Mouse (Mus musculus) regulatory T cell (primary cell): Measurements from ENCODE around the gene Gm5767.

Experiments
- in situ Hi-C: fragments of 300-600 bp; cut with MboI, MseI; formaldehyde crosslinking; loops from one replicate; pipeline ENCODE4 v1.15.1; 2025; ENCODE audit warnings: high pct_unique_total_duplicates

The Gm5767 gene

DNA sequence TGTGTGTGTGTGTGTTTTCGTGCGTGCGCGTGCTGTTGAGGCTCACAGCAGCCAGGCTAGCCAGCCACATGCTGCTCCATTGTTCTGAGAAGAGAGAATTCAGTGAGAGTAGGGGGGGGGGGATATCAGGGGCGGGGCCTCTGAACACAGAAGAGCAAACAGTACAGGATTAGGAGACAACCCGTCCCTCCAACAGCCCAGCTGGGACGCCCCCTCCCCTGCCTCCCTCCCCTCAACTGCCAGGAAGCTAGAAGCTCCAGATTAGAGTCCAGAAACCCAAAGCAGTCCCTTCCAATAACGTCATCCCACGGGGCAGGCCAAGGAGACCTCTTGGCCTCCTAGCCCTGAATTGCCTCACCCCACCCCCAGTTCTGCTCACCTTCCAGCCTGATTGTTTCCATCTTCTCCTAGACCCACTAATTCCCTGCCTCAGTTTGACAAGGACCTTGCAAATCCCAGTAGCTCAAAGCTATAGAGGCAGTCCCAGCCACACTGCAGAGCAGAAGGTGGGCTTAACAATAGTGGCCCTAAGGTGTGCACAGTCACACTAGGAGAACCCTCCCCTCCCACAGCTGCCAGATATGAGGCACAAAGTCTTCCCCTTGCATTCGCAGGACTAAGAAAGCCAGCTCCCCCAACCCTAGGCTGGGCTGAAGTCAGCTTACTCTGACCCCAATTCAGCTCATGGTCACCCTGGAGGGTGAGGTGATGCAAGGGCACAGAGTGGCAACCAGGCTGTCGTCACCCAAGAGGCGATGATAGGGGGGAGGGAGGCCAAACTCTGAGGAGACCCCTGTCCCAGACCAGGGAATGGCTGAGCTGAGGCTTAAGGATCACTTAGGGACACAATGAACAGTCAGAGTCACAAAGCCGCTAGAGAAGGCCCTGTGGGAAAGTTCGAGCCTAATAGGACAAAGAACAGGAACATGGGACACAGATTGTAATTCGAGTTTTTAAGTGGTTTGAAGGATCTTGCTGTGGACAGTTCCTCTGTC is 10.2 kb upstream of the Gm5767 start:
- in situ Hi-C loops: no loop called here

DNA sequence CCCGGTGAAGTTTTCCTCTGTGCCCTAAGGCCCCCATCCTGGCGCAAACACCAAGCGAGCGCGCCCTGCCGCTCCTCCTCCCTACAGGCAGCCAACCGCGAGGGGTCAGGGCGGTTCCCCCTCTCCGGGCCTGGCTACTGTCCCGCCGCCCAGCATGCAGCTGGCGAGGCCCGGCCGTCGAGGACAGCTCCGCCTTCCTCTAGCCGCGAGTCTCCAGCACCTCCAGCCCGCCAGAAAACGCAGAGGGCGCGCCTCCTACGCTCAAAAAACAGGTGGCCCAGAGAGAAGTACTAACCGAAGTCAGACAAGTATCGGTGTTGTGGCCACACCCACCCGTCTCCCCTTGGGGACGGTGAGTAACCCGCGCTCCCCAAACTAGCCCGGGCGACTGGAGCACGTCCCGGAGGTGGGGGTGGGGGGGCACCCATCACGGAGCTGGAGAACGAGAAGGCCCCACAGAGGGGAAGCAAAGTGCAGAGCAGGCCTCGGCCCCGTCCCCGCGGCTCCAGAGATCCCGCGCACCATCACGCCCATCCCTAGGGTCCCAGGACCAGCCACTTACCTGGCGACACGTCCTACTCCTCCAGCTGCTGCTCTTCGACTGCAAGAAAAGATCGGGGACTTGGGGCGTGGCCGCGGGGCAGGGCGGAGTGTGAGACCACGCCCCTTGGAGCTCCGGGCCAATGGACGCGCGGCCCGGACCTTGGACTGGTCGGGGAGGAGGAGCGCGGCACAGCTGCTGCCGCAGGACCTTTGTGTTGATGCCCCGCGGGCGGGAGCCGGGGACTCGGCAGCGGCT is 8.8 kb upstream of the Gm5767 start, which contains the start of gene Carhsp1:
Gene Carhsp1, minus strand, starts transcription at position 605 of the 799 bp plus-strand sequence.
- in situ Hi-C loops: no loop called here

- in situ Hi-C loops: no loop called here
Observed at GRCm38 (mm10) chr16:8672350-8672687, 8.3 kb upstream of the Gm5767 start.

GRCm38 (mm10) chr16:8672811-8673210 is 7.8 kb upstream of the Gm5767 start:
- in situ Hi-C loops: no loop called here

DNA sequence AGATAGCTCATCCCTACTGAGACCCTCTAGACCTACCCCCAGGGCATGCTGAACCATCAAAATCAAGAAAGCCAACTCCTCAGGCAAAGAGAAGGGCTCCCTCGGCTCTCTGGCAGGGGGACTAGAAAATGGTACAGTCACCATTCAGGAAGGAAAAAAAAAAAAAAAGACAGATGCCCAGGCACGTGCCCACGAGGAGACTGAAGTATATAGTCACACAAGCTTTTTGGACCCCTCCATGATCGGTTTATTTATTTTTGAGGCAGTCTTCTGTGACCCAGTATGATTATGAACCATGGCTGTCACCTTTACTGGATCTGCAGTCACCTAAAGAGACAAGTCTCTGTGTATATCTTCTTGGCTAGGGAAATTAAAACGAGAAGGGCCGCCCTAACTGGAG is 7.2 kb upstream of the Gm5767 start:
- in situ Hi-C loops: no loop called here

- in situ Hi-C loops: no loop called here
Observed at GRCm38 (mm10) chr16:8674165-8674564, 6.4 kb upstream of the Gm5767 start.

- in situ Hi-C loops: loop anchor here (5.0 kb wide), 1 partner anchor 268 kb away; no protein-coding TSS in a partner anchor
Observed at GRCm38 (mm10) chr16:8675559-8675958, 5.0 kb upstream of the Gm5767 start.

- in situ Hi-C loops: loop anchor here (5.0 kb wide), 1 partner anchor 269 kb away; no protein-coding TSS in a partner anchor
Observed at GRCm38 (mm10) chr16:8676228-8676627, 4.3 kb upstream of the Gm5767 start.

DNA sequence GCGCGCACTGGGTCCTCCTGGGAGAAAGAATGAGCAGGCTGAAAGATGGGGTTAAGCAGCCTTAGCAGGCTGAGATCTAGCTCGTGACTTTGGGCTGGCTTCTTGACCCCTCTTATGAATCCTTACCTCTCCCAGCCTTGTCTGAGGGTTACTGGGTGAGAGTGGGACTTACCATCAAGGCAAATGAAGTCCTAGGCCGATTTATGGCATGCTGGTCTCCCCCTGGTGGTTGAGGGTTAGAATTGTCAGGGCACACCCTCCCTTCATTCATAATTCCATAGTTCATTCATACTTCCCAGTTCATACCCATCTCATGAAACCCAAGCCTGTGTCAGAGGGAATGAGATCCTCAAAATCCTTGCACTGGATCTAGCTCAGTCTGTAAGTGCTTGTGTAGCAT is 3.8 kb upstream of the Gm5767 start:
- in situ Hi-C loops: loop anchor here (5.0 kb wide), 1 partner anchor 269 kb away; no protein-coding TSS in a partner anchor

DNA sequence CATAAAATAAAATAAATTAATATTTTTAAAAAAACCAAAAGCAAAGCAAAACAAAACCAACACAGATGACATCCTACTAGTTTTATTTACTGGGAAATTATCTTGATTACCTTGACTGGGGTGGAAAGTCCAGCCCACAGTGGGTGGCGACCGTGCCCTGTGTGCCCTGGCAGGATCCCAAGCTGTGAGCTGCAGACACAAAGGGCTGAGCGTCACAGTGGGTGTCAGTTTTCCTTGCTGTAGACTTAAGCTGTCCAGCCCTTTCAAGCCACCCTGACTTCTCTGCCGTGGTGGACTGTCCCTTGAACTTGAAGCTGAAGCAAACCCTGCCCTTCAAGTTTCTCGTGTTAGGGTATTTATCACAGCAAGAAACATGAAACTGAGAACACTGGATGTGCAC is 2.5 kb upstream of the Gm5767 start:
- in situ Hi-C loops: loop anchor here (5.0 kb wide), 1 partner anchor 271 kb away; no protein-coding TSS in a partner anchor

GRCm38 (mm10) chr16:8678676-8679075 is 1.9 kb upstream of the Gm5767 start:
- in situ Hi-C loops: loop anchor here (5.0 kb wide), 1 partner anchor 271 kb away; no protein-coding TSS in a partner anchor

DNA sequence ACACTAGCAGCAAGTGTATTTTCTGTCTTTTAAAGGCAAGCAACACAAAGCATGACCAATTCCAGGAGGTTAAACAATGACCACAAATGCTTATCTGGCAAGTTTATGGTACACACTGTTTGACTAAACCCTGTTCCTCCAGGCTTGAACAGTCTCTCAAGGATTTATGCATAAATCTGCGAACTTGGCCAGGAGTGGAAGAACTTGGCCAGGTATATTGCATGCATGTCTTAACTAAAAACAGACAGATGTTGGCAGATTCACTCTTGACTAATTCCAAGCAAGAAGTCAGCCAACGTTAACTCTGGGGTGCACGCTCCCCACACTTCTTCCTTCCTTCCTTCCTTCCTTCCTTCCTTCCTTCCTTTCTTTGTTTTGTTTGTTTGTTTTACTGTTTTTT is 790 bp upstream of the Gm5767 start:
- in situ Hi-C loops: loop anchor here (5.0 kb wide), 2 partner anchors 187 to 272 kb away; no protein-coding TSS in a partner anchor

DNA sequence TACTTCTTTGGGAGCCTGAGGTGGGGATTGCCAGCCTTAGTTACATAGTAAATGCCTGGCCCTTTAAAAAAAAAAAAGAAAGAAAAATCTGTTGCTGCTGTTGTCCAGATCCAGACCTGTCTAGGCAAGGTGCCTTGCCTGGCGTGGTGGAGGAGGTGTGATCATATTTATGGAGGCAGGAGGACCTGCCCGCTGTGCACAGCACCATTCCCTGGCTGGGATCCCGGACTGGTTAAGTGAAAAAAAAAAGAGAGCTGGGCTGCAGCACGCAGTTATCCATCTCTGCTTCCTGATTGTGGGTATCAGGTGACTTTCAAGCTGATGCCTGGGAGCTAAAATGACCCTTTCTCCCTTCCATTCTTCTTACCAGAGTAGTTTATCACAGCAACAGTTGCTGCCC is 4.5 kb downstream of the Gm5767 start:
- in situ Hi-C loops: loop anchor here (5.0 kb wide), 1 partner anchor 82 kb away; no protein-coding TSS in a partner anchor

- in situ Hi-C loops: loop anchor here (5.0 kb wide), 1 partner anchor 81 kb away; no protein-coding TSS in a partner anchor
Observed at GRCm38 (mm10) chr16:8686121-8686870, 5.7 kb downstream of the Gm5767 start.

GRCm38 (mm10) chr16:8686871-8687535 is 6.4 kb downstream of the Gm5767 start:
- in situ Hi-C loops: loop anchor here (5.0 kb wide), 1 partner anchor 80 kb away; no protein-coding TSS in a partner anchor

DNA sequence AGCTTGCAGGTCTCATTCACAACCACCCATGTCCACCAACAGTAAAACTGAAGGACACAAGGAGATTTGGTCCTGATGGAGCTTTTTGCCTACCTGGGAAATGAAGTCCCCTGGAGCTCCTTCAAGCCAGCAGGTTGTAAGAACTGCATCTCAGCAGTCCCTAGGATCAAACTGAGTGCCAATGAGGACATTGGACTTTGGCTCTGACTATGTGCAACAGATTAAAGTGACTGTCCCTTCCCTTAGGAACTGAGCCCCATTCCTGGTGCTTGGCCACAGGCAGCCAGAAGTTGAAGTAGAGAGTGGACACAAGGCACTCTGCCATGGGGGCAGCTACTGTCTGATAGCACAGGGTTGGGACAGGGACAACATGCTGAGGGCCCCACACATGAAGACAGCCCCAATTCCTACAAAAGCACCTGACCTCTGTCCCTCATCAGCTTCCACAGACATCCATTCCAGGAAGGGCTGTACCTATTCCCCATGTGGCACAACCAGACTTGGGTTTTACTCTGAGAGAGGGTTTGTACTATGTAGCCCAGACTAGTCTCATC is 7.1 kb downstream of the Gm5767 start:
- in situ Hi-C loops: loop anchor here (5.0 kb wide), 1 partner anchor 80 kb away; no protein-coding TSS in a partner anchor

DNA sequence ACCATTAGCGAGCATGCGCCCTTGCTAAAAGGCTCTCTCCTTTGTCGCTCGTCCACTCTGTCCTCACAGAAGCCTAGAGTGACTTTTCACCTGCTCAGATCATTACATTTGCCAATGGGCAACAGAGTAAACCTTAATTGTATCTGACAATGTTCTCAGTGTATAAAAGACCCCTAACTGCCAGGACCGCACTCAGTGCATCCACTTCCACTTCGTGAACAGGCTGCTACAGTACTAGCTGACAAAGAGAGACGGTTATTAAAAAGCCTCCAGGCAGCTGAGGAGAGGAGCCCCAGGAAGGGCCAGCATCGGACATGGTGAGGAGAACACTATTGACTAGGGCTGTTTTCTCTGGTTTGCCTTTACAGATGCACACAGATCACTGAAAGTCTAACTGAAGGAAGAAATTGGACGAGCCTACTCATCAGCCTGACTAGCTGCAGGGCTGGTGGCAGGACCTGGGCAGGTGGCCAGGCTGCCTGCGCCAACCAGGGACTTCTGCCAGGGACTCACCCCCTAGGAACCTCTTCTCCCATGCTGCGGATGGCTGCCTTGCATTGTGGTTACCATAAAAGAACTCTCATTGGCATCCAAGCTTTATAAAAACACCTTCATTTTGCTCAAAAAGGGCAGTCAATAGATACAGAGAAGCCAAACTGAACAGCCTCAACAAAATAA is 9.5 kb downstream of the Gm5767 start:
- in situ Hi-C loops: loop anchor here (5.0 kb wide), 1 partner anchor 77 kb away; no protein-coding TSS in a partner anchor

DNA sequence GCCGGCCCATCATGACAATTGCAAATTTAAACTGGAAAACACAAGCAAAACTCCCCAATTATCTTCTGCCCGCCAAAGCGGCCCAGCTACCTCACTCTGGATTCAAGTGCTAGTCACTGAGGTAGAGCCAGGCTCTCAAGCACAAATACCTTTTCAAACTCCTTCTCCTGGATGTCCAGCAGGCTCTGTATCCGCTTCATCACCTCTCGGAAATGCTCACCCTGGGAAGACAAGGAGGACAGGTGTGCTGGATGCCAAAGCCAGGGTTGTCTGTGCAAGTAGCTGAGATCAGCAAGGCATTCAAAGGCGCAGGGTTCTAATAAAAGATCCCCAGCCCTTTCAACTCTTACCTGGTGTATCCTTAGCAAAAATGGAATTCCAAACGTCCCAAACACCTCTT is 10.6 kb downstream of the Gm5767 start:
- in situ Hi-C loops: no loop called here

GRCm38 (mm10) chr16:8699556-8699955 is 19.0 kb downstream of the Gm5767 start:
- in situ Hi-C loops: no loop called here
